Mouse (Mus musculus) limb, embryonic 11.5 days (tissue): Measurements from ENCODE around the gene Zfp711. TPM values are rescaled to one million over a fixed set of nuclear protein-coding genes. Genes with fewer than 3 reads are reported as not detected.

Source experiments
- ATAC-seq: fragments of 200-750 bp; cut with Nextera tagmentation; 2 replicates; pipeline ENCODE4 v1.8.0; 2017; ENCODE audit warnings: low read depth; ENCODE audit not compliant: insufficient number of reproducible peaks, low FRiP score, low TSS enrichment
- DNase-seq: peaks from one replicate; pipeline ENCODE4 v3.0.0-alpha.2; 2015; ENCODE audit warnings: low spot score
- H3K27ac ChIP-seq: fragments of 300-500 bp; sonication (generic); replicated peaks from 2 replicates; pipeline ENCODE4 v1.5.1; 2014; ENCODE audit warnings: low read depth, mild to moderate bottlenecking, low read length
- H3K27me3 ChIP-seq: fragments of 300-500 bp; sonication (generic); 2 replicates; pipeline ENCODE4 v1.6.1; 2014; ENCODE audit warnings: mild to moderate bottlenecking, low read length, mixed read lengths; ENCODE audit not compliant: control insufficient read depth, insufficient read depth
- H3K36me3 ChIP-seq: fragments of 300-500 bp; sonication (generic); 2 replicates; pipeline ENCODE4 v1.6.1; 2014; ENCODE audit warnings: mild to moderate bottlenecking, low read length, moderate library complexity, mixed read lengths; ENCODE audit not compliant: control insufficient read depth, insufficient read depth
- H3K4me1 ChIP-seq: fragments of 300-500 bp; sonication (generic); 2 replicates; pipeline ENCODE4 v1.6.1; 2014; ENCODE audit warnings: low read length, mixed read lengths; ENCODE audit not compliant: control insufficient read depth, insufficient read depth
- H3K4me2 ChIP-seq: fragments of 300-500 bp; sonication (generic); 2 replicates; pipeline ENCODE4 v1.6.1; 2014; ENCODE audit warnings: low read depth, mild to moderate bottlenecking, moderate library complexity; ENCODE audit not compliant: severe bottlenecking
- H3K4me3 ChIP-seq: fragments of 300-500 bp; sonication (generic); 2 replicates; pipeline ENCODE4 v1.5.1; 2014; ENCODE audit warnings: low read depth, low read length
- H3K9ac ChIP-seq: fragments of 300-500 bp; sonication (generic); 2 replicates; pipeline ENCODE4 v1.6.1; 2014; ENCODE audit warnings: mild to moderate bottlenecking, low read length
- H3K9me3 ChIP-seq: fragments of 300-500 bp; sonication (generic); 2 replicates; pipeline ENCODE4 v1.6.1; 2016; ENCODE audit warnings: low read length; ENCODE audit not compliant: control insufficient read depth
- WGBS: fragments of 180-500 bp; shearing (Covaris S2); extraction: QIAGEN DNeasy Blood & Tissue Kit; methylation state at CpG from one replicate; pipeline ENCODE4 v1.1.7; 2014; 5-methylcytosine and 5-hydroxymethylcytosine counted together
- polyA plus RNA-seq: library from polyadenylated mRNA; unstranded; fragments of >200 nt; fragmentation: Nextera tagmentation; extraction: Ambion mirVana; gene quantifications from 2 replicates; pipeline ENCODE4 v1.2.1, GENCODE M21; 2014

The Zfp711 gene
- polyA plus RNA-seq = 17.8 and 18.0 TPM in 2 replicates

GRCm38 (mm10) chrX:112600511-112601305 is at the start of gene Zfp711:
Gene Zfp711, plus strand, starts transcription at chrX:112600526.
- Histone ChIP-seq H3K27me3 (no peaks in the 10 kb centered on the region), H3K9ac (peak within 1 kb of the TSS; percentile 72), H3K36me3 (no peaks in the 10 kb centered on the region), H3K9me3 (no peaks in the 10 kb centered on the region), H3K4me3 (peak within 1 kb of the TSS; percentile 54), H3K27ac (peak within 1 kb of the TSS; percentile 70; the same call in 1 of the 2 replicates), H3K4me2 (peak within 1 kb of the TSS; percentile 29), H3K4me1 (no peaks in the 10 kb centered on the region)
- peak; percentile 85 for DNase-seq
- WGBS = 11% methylated on average over 36 of the region's 79 CpGs
- peak; percentile 98 for ATAC-seq

- no peak for DNase-seq
- Histone ChIP-seq H3K9me3 (no peaks in the 10 kb centered on the region), H3K9ac (no peak overlapping the region), H3K27me3 (no peaks in the 10 kb centered on the region), H3K4me2 (no peak overlapping the region), H3K4me3 (no peak overlapping the region), H3K27ac (no peak overlapping the region), H3K4me1 (no peaks in the 10 kb centered on the region), H3K36me3 (no peaks in the 10 kb centered on the region)
- 90% methylated on average over 2 of the region's 2 CpGs for WGBS
- ATAC-seq = no peak
Measured at GRCm38 (mm10) chrX:112567716-112568115, 32.6 kb upstream of the Zfp711 start.

- 20% methylated on average over 50 of the region's 81 CpGs for WGBS
- Histone ChIP-seq H3K36me3 (no peaks in the 10 kb centered on the region), H3K27ac (no peak overlapping the region), H3K9me3 (no peaks in the 10 kb centered on the region), H3K4me3 (peak overlapping the region; percentile 54), H3K27me3 (no peaks in the 10 kb centered on the region), H3K9ac (peak overlapping the region; percentile 72), H3K4me2 (peak overlapping the region; percentile 29), H3K4me1 (no peaks in the 10 kb centered on the region)
- ATAC-seq (peak; percentile 31), DNase-seq (peak; percentile 47)
Measured at GRCm38 (mm10) chrX:112601306-112602120, 1.2 kb downstream of the Zfp711 start.

- H3K27me3 ChIP-seq = no peaks in the 10 kb centered on the region
- no peak overlapping the region for H3K4me3 ChIP-seq
- ATAC-seq (no peak), DNase-seq (no peak)
- no peaks in the 10 kb centered on the region for H3K36me3 ChIP-seq
- H3K27ac ChIP-seq = no peak overlapping the region
- H3K9me3 ChIP-seq = no peaks in the 10 kb centered on the region
- no peak overlapping the region for H3K4me2 ChIP-seq
- no peak overlapping the region for H3K9ac ChIP-seq
- 59% methylated on average over 1 of the region's 1 CpGs for WGBS
- H3K4me1 ChIP-seq = no peaks in the 10 kb centered on the region
Measured at GRCm38 (mm10) chrX:112675525-112675924, 75.2 kb downstream of the Zfp711 start.

- H3K9me3 ChIP-seq = no peaks in the 10 kb centered on the region
- 63% methylated on average over 5 of the region's 5 CpGs for WGBS
- H3K4me2 ChIP-seq = no peak overlapping the region
- H3K4me3 ChIP-seq = no peak overlapping the region
- no peak for DNase-seq
- no peak overlapping the region for H3K27ac ChIP-seq
- no peak overlapping the region for H3K9ac ChIP-seq
- H3K36me3 ChIP-seq = no peaks in the 10 kb centered on the region
- ATAC-seq = no peak
- H3K27me3 ChIP-seq = no peaks in the 10 kb centered on the region
- no peaks in the 10 kb centered on the region for H3K4me1 ChIP-seq
Measured at GRCm38 (mm10) chrX:112680605-112681004, 80.3 kb downstream of the Zfp711 start.

Other genes starting within 250 kb of the Zfp711 start
- not detected in 2 replicates for gene Satl1, start 193.7 kb upstream of the Zfp711 start, polyA plus RNA-seq
- not detected in 2 replicates for gene 2010106E10Rik, start 105.3 kb upstream of the Zfp711 start, polyA plus RNA-seq
- gene Pof1b, start 98.1 kb downstream of the Zfp711 start, polyA plus RNA-seq = 0.17 and 0.37 TPM in 2 replicates